Comparison of ENCODE assay signal across 10 mouse cellular contexts in the genomic region with DNA sequence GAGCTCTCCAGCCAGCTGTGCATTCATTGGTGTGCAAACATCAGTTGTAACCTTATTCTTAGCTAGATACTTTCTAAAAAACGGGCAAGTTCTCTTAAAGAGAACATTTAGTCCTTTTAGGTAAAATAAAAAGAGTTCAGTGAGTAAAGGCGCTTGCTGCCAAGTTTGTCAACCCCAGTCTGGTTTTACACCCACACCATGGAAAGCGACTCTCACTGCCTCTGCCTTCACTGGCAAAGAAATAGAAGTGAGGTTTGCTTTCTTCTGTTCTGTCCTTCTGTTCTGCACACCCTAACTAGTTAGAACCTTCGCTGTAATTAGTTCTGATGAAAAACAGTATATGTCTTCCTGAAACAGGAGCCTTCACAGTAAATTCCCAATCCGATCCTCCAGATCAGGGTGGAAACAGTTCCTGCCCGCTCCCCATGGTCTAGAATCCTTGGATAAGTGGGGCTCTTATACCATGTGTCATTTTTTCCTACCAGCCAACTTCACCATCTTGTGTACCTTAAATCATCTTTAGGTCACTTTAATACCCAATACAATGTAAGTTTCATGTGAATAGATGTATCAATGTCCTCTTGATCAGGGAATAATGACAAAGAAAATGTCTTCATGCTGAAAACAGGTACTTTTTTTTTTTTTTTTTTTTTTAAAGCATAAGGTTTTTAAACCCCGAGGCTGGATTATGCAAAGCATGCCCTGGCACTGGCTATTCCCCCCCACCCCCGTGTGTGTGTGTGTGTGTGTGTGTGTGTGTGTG. TPM values are rescaled to one million over a fixed set of nuclear protein-coding genes. Genes with fewer than 3 reads are reported as not detected.
A peak's percentile ranks its signal among the peaks of the same experiment; 100 is the strongest.
DNase-seq lines count a peak whose midpoint lies in the region; ATAC-seq and TF ChIP-seq lines count a peak whose summit lies in the region.
"Had no signal": no experiment of that assay in that cellular context is flagged by ENCODE, and none has a peak within 500 bp of the region (broad histone marks: within the 10 kb centered on the region; RNA-seq: fewer than 3 reads in every experiment).

No protein-coding gene starts in this region.

- peaks cover 52% of the 10 kb centered on the region for H3K4me1 ChIP-seq in heart, embryonic 15.5 days (replicated peaks)
- peaks cover 62% of the 10 kb centered on the region for H3K4me1 ChIP-seq in midbrain, embryonic 10.5 days
- peaks cover 15% of the 10 kb centered on the region for H3K4me1 ChIP-seq in midbrain, postnatal 0 days (ENCODE audit: insufficient read depth, low read length)
- H3K4me1 ChIP-seq in intestine, postnatal 0 days (replicated peaks; ENCODE audit: control insufficient read depth, insufficient read depth, low read length) = peaks cover 10% of the 10 kb centered on the region
- peaks cover 22% of the 10 kb centered on the region for H3K4me1 ChIP-seq in stomach, embryonic 14.5 days (ENCODE audit: control insufficient read depth, insufficient read depth, low read length)
- H3K4me1 ChIP-seq in forebrain, embryonic 15.5 days = peaks cover 33% of the 10 kb centered on the region

- no peak overlapping the region for H3K9ac ChIP-seq in heart, embryonic 15.5 days
- H3K9ac ChIP-seq in midbrain, postnatal 0 days (replicated peaks; ENCODE audit: low read length, poor library complexity, severe bottlenecking) = no peak overlapping the region
- H3K9ac ChIP-seq in intestine, postnatal 0 days (ENCODE audit: low read depth, low read length) = no peak overlapping the region; the same call in 1 of the 2 replicates
- H3K9ac ChIP-seq in stomach, embryonic 14.5 days (replicated peaks; ENCODE audit: low read depth, low read length) = no peak overlapping the region
- H3K9ac ChIP-seq in forebrain, embryonic 15.5 days (replicated peaks) = no peak overlapping the region
- H3K9ac ChIP-seq: hindbrain, embryonic 13.5 days had no signal

- H3K4me2 ChIP-seq in heart, embryonic 15.5 days = peak overlapping the region; percentile 73
- no peak overlapping the region for H3K4me2 ChIP-seq in midbrain, postnatal 0 days (ENCODE audit: low read depth, low read length, poor library complexity, severe bottlenecking)
- peak overlapping the region; percentile 44; the same call in 1 of the 2 replicates for H3K4me2 ChIP-seq in intestine, postnatal 0 days (replicated peaks; ENCODE audit: low read depth)
- H3K4me2 ChIP-seq in stomach, embryonic 14.5 days (replicated peaks; ENCODE audit: low read depth, low read length) = no peak overlapping the region; the same call in 1 of the 2 replicates
- H3K4me2 ChIP-seq in forebrain, embryonic 15.5 days (replicated peaks) = no peak overlapping the region

- no peak for TF ChIP-seq CTCF in midbrain, postnatal 0 days (IDR thresholded peaks at IDR 0.05)
- no peak for TF ChIP-seq CTCF in intestine, postnatal 0 days (IDR thresholded peaks at IDR 0.05; ENCODE audit: low read depth)

- WGBS in heart, embryonic 15.5 days = 67% methylated on average over 8 of the region's 8 CpGs
- 61% methylated on average over 8 of the region's 8 CpGs for WGBS in midbrain, embryonic 10.5 days
- 62% methylated on average over 8 of the region's 8 CpGs for WGBS in midbrain, postnatal 0 days
- WGBS in intestine, postnatal 0 days = 55% methylated on average over 8 of the region's 8 CpGs
- 63% methylated on average over 8 of the region's 8 CpGs for WGBS in stomach, embryonic 14.5 days
- 55% methylated on average over 8 of the region's 8 CpGs for WGBS in forebrain, embryonic 15.5 days

- peak overlapping the region; percentile 57; the same call in 1 of the 2 replicates for H3K27ac ChIP-seq in heart, embryonic 15.5 days
- H3K27ac ChIP-seq in midbrain, embryonic 10.5 days (replicated peaks) = peak overlapping the region; percentile 97
- no peak overlapping the region for H3K27ac ChIP-seq in midbrain, postnatal 0 days (ENCODE audit: low read depth, low read length)
- H3K27ac ChIP-seq in intestine, postnatal 0 days (ENCODE audit: low read depth, low read length) = peak overlapping the region; percentile 96
- peak overlapping the region; percentile 74; the same call in 1 of the 2 replicates for H3K27ac ChIP-seq in stomach, embryonic 14.5 days (ENCODE audit: low read length)
- no peak overlapping the region for H3K27ac ChIP-seq in forebrain, embryonic 15.5 days (replicated peaks)
- H3K27ac ChIP-seq: hindbrain, embryonic 13.5 days had no signal

- H3K9me3 ChIP-seq in heart, embryonic 15.5 days (replicated peaks) = no peaks in the 10 kb centered on the region
- H3K9me3 ChIP-seq in midbrain, embryonic 10.5 days (replicated peaks) = no peaks in the 10 kb centered on the region
- H3K9me3 ChIP-seq in midbrain, postnatal 0 days (ENCODE audit: low read length) = no peaks in the 10 kb centered on the region
- no peaks in the 10 kb centered on the region for H3K9me3 ChIP-seq in intestine, postnatal 0 days (ENCODE audit: control insufficient read depth)
- no peaks in the 10 kb centered on the region for H3K9me3 ChIP-seq in stomach, embryonic 14.5 days (ENCODE audit: control insufficient read depth, low read depth, low read length)
- H3K9me3 ChIP-seq in forebrain, embryonic 15.5 days = no peaks in the 10 kb centered on the region
- H3K9me3 ChIP-seq: hindbrain, embryonic 13.5 days had no signal

- H3K27me3 ChIP-seq in heart, embryonic 15.5 days = no peaks in the 10 kb centered on the region
- H3K27me3 ChIP-seq in midbrain, embryonic 10.5 days (ENCODE audit: low read depth, poor library complexity, severe bottlenecking) = peaks cover 15% of the 10 kb centered on the region; the same call in 1 of the 2 replicates
- no peaks in the 10 kb centered on the region for H3K27me3 ChIP-seq in midbrain, postnatal 0 days (ENCODE audit: insufficient read depth, low read length)
- H3K27me3 ChIP-seq in intestine, postnatal 0 days (replicated peaks; ENCODE audit: control insufficient read depth, insufficient read depth, low read length) = no peaks in the 10 kb centered on the region
- H3K27me3 ChIP-seq in stomach, embryonic 14.5 days (ENCODE audit: control insufficient read depth, insufficient read depth, low read length) = no peaks in the 10 kb centered on the region
- no peaks in the 10 kb centered on the region for H3K27me3 ChIP-seq in forebrain, embryonic 15.5 days

- peaks cover 5% of the 10 kb centered on the region for H3K36me3 ChIP-seq in heart, embryonic 15.5 days
- H3K36me3 ChIP-seq in midbrain, embryonic 10.5 days = peaks cover 25% of the 10 kb centered on the region
- H3K36me3 ChIP-seq in midbrain, postnatal 0 days (ENCODE audit: insufficient read depth, low read length) = peaks cover 5% of the 10 kb centered on the region; the same call in 1 of the 2 replicates
- peaks cover 12% of the 10 kb centered on the region for H3K36me3 ChIP-seq in intestine, postnatal 0 days (ENCODE audit: control insufficient read depth, insufficient read depth)
- peaks cover 11% of the 10 kb centered on the region for H3K36me3 ChIP-seq in stomach, embryonic 14.5 days (ENCODE audit: control insufficient read depth, insufficient read depth, low read length)
- peaks cover 6% of the 10 kb centered on the region; the same call in 1 of the 2 replicates for H3K36me3 ChIP-seq in forebrain, embryonic 15.5 days

- no peak overlapping the region for H3K4me3 ChIP-seq in heart, embryonic 15.5 days
- H3K4me3 ChIP-seq in midbrain, embryonic 10.5 days = 0 out of 2 replicates have a peak overlapping the region, but pooled peaks have one; percentile 95
- no peak overlapping the region for H3K4me3 ChIP-seq in midbrain, postnatal 0 days (ENCODE audit: low read depth, low read length)
- no peak overlapping the region for H3K4me3 ChIP-seq in intestine, postnatal 0 days (ENCODE audit: low read depth, low read length)
- H3K4me3 ChIP-seq in stomach, embryonic 14.5 days (ENCODE audit: low read depth, low read length) = no peak overlapping the region
- no peak overlapping the region for H3K4me3 ChIP-seq in forebrain, embryonic 15.5 days

- no peak for ATAC-seq in heart, embryonic 15.5 days (replicated peaks; ENCODE audit: insufficient number of reproducible peaks, insufficient read depth, low FRiP score, low read depth)
- no peak for ATAC-seq in midbrain, postnatal 0 days (ENCODE audit: low FRiP score)
- ATAC-seq in intestine, postnatal 0 days = no peak
- ATAC-seq in stomach, embryonic 14.5 days (ENCODE audit: insufficient number of reproducible peaks, insufficient read depth, low FRiP score, low read depth) = no peak
- no peak for ATAC-seq in forebrain, embryonic 15.5 days (replicated peaks)

- DNase-seq in heart, adult 8-10 months (ENCODE audit: low spot score) = no peak
- no peak for DNase-seq in midbrain, embryonic 10.5 days (ENCODE audit: low spot score)
- DNase-seq in midbrain, postnatal 0 days (ENCODE audit: low spot score) = no peak
- DNase-seq in kidney, adult 9 months = no peak
- DNase-seq: cerebellum, adult 2 months had no signal

RNA-seq across cellular contexts. Expression of a gene that starts 1.1 kb away (rescaled TPM):
- polyA plus RNA-seq in heart, embryonic 15.5 days (2015; fragmentation: Nextera tagmentation; extraction: Ambion mirVana) = 29.3 and 32.5 TPM in 2 replicates
- total RNA-seq in heart, adult 8-10 months (2022) = 10 to 100 TPM; 28.2 to 36.0 (median 32.7) TPM
- polyA plus RNA-seq in midbrain, embryonic 10.5 days (2016; fragmentation: Nextera tagmentation; extraction: Ambion mirVana) = 37.5 and 40.9 TPM in 2 replicates
- 81.0 and 85.9 TPM in 2 replicates for total RNA-seq in midbrain, postnatal 0 days (2014; rRNA removed)
- 40.1 and 40.9 TPM in 2 replicates for polyA plus RNA-seq in midbrain, postnatal 0 days (2015; fragmentation: Nextera tagmentation; extraction: Ambion mirVana)
- 60.2 and 60.6 TPM in 2 replicates for polyA plus RNA-seq in intestine, postnatal 0 days (2015; fragmentation: Nextera tagmentation; extraction: Ambion mirVana)
- 56.1 and 60.7 TPM in 2 replicates for polyA plus RNA-seq in stomach, embryonic 14.5 days (2014; fragmentation: Nextera tagmentation; extraction: Ambion mirVana)
- polyA plus RNA-seq in forebrain, embryonic 15.5 days (2015; fragmentation: Nextera tagmentation; extraction: Ambion mirVana) = 58.8 and 59.5 TPM in 2 replicates

RNA-seq across cellular contexts. Expression of a gene that starts 19.9 kb away (rescaled TPM):
- 7.1 and 14.3 TPM in 2 replicates for polyA plus RNA-seq in heart, embryonic 15.5 days (2015; fragmentation: Nextera tagmentation; extraction: Ambion mirVana)
- 10 to 100 TPM in 2 of 4 experiments, 1 to 10 TPM in 2; 7.5 to 12.5 (median 9.4) TPM for total RNA-seq in heart, adult 8-10 months (2022)
- 5.3 and 10.1 TPM in 2 replicates for polyA plus RNA-seq in midbrain, embryonic 10.5 days (2016; fragmentation: Nextera tagmentation; extraction: Ambion mirVana)
- total RNA-seq in midbrain, postnatal 0 days (2014; rRNA removed) = 113 and 138 TPM in 2 replicates
- 53.7 and 57.0 TPM in 2 replicates for polyA plus RNA-seq in midbrain, postnatal 0 days (2015; fragmentation: Nextera tagmentation; extraction: Ambion mirVana)
- 4.9 and 6.6 TPM in 2 replicates for polyA plus RNA-seq in intestine, postnatal 0 days (2015; fragmentation: Nextera tagmentation; extraction: Ambion mirVana)
- polyA plus RNA-seq in stomach, embryonic 14.5 days (2014; fragmentation: Nextera tagmentation; extraction: Ambion mirVana) = 9.8 and 12.8 TPM in 2 replicates
- 53.4 and 55.6 TPM in 2 replicates for polyA plus RNA-seq in forebrain, embryonic 15.5 days (2015; fragmentation: Nextera tagmentation; extraction: Ambion mirVana)

RNA-seq across cellular contexts. Expression of a gene that starts 33.3 kb away (rescaled TPM):
- 0.10 TPM in 1 of 2 replicates, not detected in the other for polyA plus RNA-seq in heart, embryonic 15.5 days (2015; fragmentation: Nextera tagmentation; extraction: Ambion mirVana)
- total RNA-seq in heart, adult 8-10 months (2022) = under 1 TPM in 1 of 4 experiments, not detected in 3; 0.03 TPM
- polyA plus RNA-seq in midbrain, embryonic 10.5 days (2016; fragmentation: Nextera tagmentation; extraction: Ambion mirVana) = 0.10 and 0.21 TPM in 2 replicates
- not detected in 2 replicates for total RNA-seq in midbrain, postnatal 0 days (2014; rRNA removed)
- polyA plus RNA-seq in midbrain, postnatal 0 days (2015; fragmentation: Nextera tagmentation; extraction: Ambion mirVana) = 0.14 and 0.15 TPM in 2 replicates
- 0.14 TPM in 1 of 2 replicates, not detected in the other for polyA plus RNA-seq in intestine, postnatal 0 days (2015; fragmentation: Nextera tagmentation; extraction: Ambion mirVana)
- polyA plus RNA-seq in stomach, embryonic 14.5 days (2014; fragmentation: Nextera tagmentation; extraction: Ambion mirVana) = 0.22 TPM in 1 of 2 replicates, not detected in the other
- not detected in 2 replicates for polyA plus RNA-seq in forebrain, embryonic 15.5 days (2015; fragmentation: Nextera tagmentation; extraction: Ambion mirVana)

Comparison
In these comparisons a context has a peak if more than half of its experiments do, and no peak if none do; other contexts are left out.
1. H3K27ac ChIP-seq: peak in heart, embryonic 15.5 days (single experiment), midbrain, embryonic 10.5 days (single experiment), intestine, postnatal 0 days (single experiment) and stomach, embryonic 14.5 days (single experiment); none in midbrain, postnatal 0 days (single experiment) and forebrain, embryonic 15.5 days (single experiment).
2. H3K4me2 ChIP-seq: peak in heart, embryonic 15.5 days (single experiment) and intestine, postnatal 0 days (single experiment); none in midbrain, postnatal 0 days (single experiment), stomach, embryonic 14.5 days (single experiment) and forebrain, embryonic 15.5 days (single experiment).